ENCODE assay signal across 23 mouse cellular contexts in genomic region chr4:154330001-154330400, GRCm38 (mm10). TPM values are rescaled to one million over a fixed set of nuclear protein-coding genes. Genes with fewer than 3 reads are reported as not detected.
A peak's percentile ranks its signal among the peaks of the same experiment; 100 is the strongest.
DNase-seq lines count a peak whose midpoint lies in the region; ATAC-seq and TF ChIP-seq lines count a peak whose summit lies in the region.
"Had no signal": no experiment of that assay in that cellular context is flagged by ENCODE, and none has a peak within 500 bp of the region (broad histone marks: within the 10 kb centered on the region; RNA-seq: fewer than 3 reads in every experiment).

No protein-coding gene starts in this region.

- H3K4me3 ChIP-seq in hindbrain, embryonic 12.5 days: no peak overlapping the region
- H3K4me3 ChIP-seq in hindbrain, embryonic 11.5 days (ENCODE audit: low read depth, low read length): no peak overlapping the region
- no peak overlapping the region for H3K4me3 ChIP-seq in heart, adult 2 months
- H3K4me3 ChIP-seq in heart, embryonic 12.5 days: no peak overlapping the region
- no peak overlapping the region for H3K4me3 ChIP-seq in midbrain, embryonic 14.5 days (replicated peaks; ENCODE audit: low read depth, low read length)
- H3K4me3 ChIP-seq: embryonic facial prominence, embryonic 13.5 days; forebrain, embryonic 15.5 days; limb, embryonic 12.5 days; lung, embryonic 15.5 days; midbrain, embryonic 10.5 days had no signal

- H3K4me2 ChIP-seq in hindbrain, embryonic 12.5 days (replicated peaks): no peak overlapping the region
- H3K4me2 ChIP-seq in hindbrain, embryonic 11.5 days (replicated peaks; ENCODE audit: low read depth, low read length): no peak overlapping the region
- H3K4me2 ChIP-seq in heart, embryonic 12.5 days: no peak overlapping the region
- no peak overlapping the region for H3K4me2 ChIP-seq in midbrain, embryonic 14.5 days (ENCODE audit: low read length)
- H3K4me2 ChIP-seq: embryonic facial prominence, embryonic 13.5 days; forebrain, embryonic 15.5 days; limb, embryonic 12.5 days; lung, embryonic 15.5 days had no signal

- no peaks in the 10 kb centered on the region for H3K9me3 ChIP-seq in hindbrain, embryonic 12.5 days (replicated peaks)
- H3K9me3 ChIP-seq in hindbrain, embryonic 11.5 days (ENCODE audit: control insufficient read depth, low read length): no peaks in the 10 kb centered on the region
- no peaks in the 10 kb centered on the region for H3K9me3 ChIP-seq in heart, embryonic 12.5 days (replicated peaks)
- H3K9me3 ChIP-seq in midbrain, embryonic 14.5 days (ENCODE audit: control insufficient read depth, low read length): no peaks in the 10 kb centered on the region
- H3K9me3 ChIP-seq: embryonic facial prominence, embryonic 13.5 days; forebrain, embryonic 15.5 days; limb, embryonic 12.5 days; lung, embryonic 15.5 days; midbrain, embryonic 10.5 days had no signal

- peak; percentile 82 for TF ChIP-seq EP300 in heart, adult 2 months (IDR thresholded peaks at IDR 0.05; ENCODE audit: insufficient read depth, low read depth, low read length)

- H3K27ac ChIP-seq in hindbrain, embryonic 12.5 days: 0 out of 2 replicates have a peak overlapping the region, but pooled peaks have one; percentile 55
- no peak overlapping the region for H3K27ac ChIP-seq in hindbrain, embryonic 11.5 days (ENCODE audit: low read depth, low read length)
- H3K27ac ChIP-seq in heart, adult 2 months: peak overlapping the region; percentile 84
- H3K27ac ChIP-seq in heart, embryonic 12.5 days (ENCODE audit: poor library complexity, severe bottlenecking): peak overlapping the region; percentile 95
- no peak overlapping the region for H3K27ac ChIP-seq in midbrain, embryonic 14.5 days (replicated peaks; ENCODE audit: low read depth, low read length)
- H3K27ac ChIP-seq: forebrain, embryonic 15.5 days; liver, embryonic 14.5 days; lung, embryonic 15.5 days; macrophage had no signal

- no peak for ATAC-seq in hindbrain, embryonic 12.5 days (ENCODE audit: low FRiP score)
- no peak for ATAC-seq in hindbrain, embryonic 11.5 days (ENCODE audit: low FRiP score)
- peak; percentile 74 for ATAC-seq in heart, embryonic 12.5 days (ENCODE audit: insufficient number of reproducible peaks, low FRiP score)
- no peak for ATAC-seq in midbrain, embryonic 14.5 days (ENCODE audit: low FRiP score, low TSS enrichment)

- intact Hi-C loops in heart, adult 2 months (cut with DNase I): loop anchor here (2.0 to 5.0 kb wide), 3 partner anchors 63 to 307 kb away; partner anchors contain the start of gene Prdm16
- intact Hi-C loops in heart, postnatal 14 days (cut with DNase I): loop anchor here (2.0 kb wide), 1 partner anchor 305 kb away; no protein-coding TSS in a partner anchor

- TF ChIP-seq POLR2A in heart, adult 2 months (IDR thresholded peaks at IDR 0.05; ENCODE audit: insufficient read depth, low read depth, low read length): no peak

- no peaks in the 10 kb centered on the region for H3K36me3 ChIP-seq in hindbrain, embryonic 12.5 days
- no peaks in the 10 kb centered on the region for H3K36me3 ChIP-seq in hindbrain, embryonic 11.5 days (ENCODE audit: control insufficient read depth, insufficient read depth, low read length)
- H3K36me3 ChIP-seq in heart, adult 2 months (ENCODE audit: control insufficient read depth, insufficient read depth, low read length): no peaks in the 10 kb centered on the region
- 0 out of 2 replicates have a peak, but pooled peaks cover 2% of the 10 kb centered on the region for H3K36me3 ChIP-seq in heart, embryonic 12.5 days
- H3K36me3 ChIP-seq in midbrain, embryonic 14.5 days (ENCODE audit: control insufficient read depth, insufficient read depth, low read length): no peaks in the 10 kb centered on the region
- H3K36me3 ChIP-seq: forebrain, embryonic 15.5 days; lung, embryonic 15.5 days; midbrain, embryonic 10.5 days had no signal

- peaks cover 37% of the 10 kb centered on the region for H3K27me3 ChIP-seq in hindbrain, embryonic 12.5 days
- H3K27me3 ChIP-seq in hindbrain, embryonic 11.5 days (ENCODE audit: control insufficient read depth, insufficient read depth, low read length): peaks cover 2% of the 10 kb centered on the region
- H3K27me3 ChIP-seq in heart, adult 2 months (ENCODE audit: control insufficient read depth, insufficient read depth, low read length): no peaks in the 10 kb centered on the region
- H3K27me3 ChIP-seq in heart, embryonic 12.5 days (replicated peaks): peaks cover 17% of the 10 kb centered on the region
- H3K27me3 ChIP-seq in midbrain, embryonic 14.5 days (ENCODE audit: control insufficient read depth, insufficient read depth, low read length): no peaks in the 10 kb centered on the region
- H3K27me3 ChIP-seq: forebrain, embryonic 15.5 days; limb, embryonic 12.5 days had no signal

- TF ChIP-seq CTCF in heart, adult 2 months (IDR thresholded peaks at IDR 0.05): no peak

- H3K9ac ChIP-seq in hindbrain, embryonic 12.5 days: no peak overlapping the region
- H3K9ac ChIP-seq in hindbrain, embryonic 11.5 days (ENCODE audit: low read depth, low read length): no peak overlapping the region
- H3K9ac ChIP-seq in heart, adult 2 months (ENCODE audit: low read depth, low read length): no peak overlapping the region
- 0 out of 2 replicates have a peak overlapping the region, but pooled peaks have one; percentile 8 for H3K9ac ChIP-seq in heart, embryonic 12.5 days
- no peak overlapping the region for H3K9ac ChIP-seq in midbrain, embryonic 14.5 days (replicated peaks; ENCODE audit: low read length)
- H3K9ac ChIP-seq: embryonic facial prominence, embryonic 13.5 days; forebrain, embryonic 15.5 days; limb, embryonic 12.5 days; liver, embryonic 14.5 days; lung, embryonic 15.5 days had no signal

- DNase-seq in hindbrain, embryonic 11.5 days (ENCODE audit: low spot score): no peak
- peak; percentile 52 to 75 for DNase-seq in heart, adult 2 months
- DNase-seq in heart, postnatal 14 days: peak; percentile 41 to 49
- DNase-seq in cerebellum, postnatal 25 days: no peak
- DNase-seq in midbrain, embryonic 14.5 days: no peak
- no peak for DNase-seq in right cerebral cortex, postnatal 4 days
- DNase-seq: adrenal gland, adult 8-10 months; B cell, adult 2 months; cerebellum, adult 9-10 months; kidney, postnatal 36 days; spleen, adult 18-20 months; thymus, postnatal 36 days had no signal

- 86% methylated on average over 7 of the region's 7 CpGs for WGBS in hindbrain, embryonic 12.5 days
- WGBS in hindbrain, embryonic 11.5 days: 87% methylated on average over 7 of the region's 7 CpGs
- WGBS in heart, adult 2 months: 60% methylated on average over 7 of the region's 7 CpGs
- 61% methylated on average over 7 of the region's 7 CpGs for WGBS in heart, embryonic 12.5 days
- 90% methylated on average over 7 of the region's 7 CpGs for WGBS in midbrain, embryonic 14.5 days

- no peaks in the 10 kb centered on the region for H3K79me2 ChIP-seq in heart, adult 2 months (replicated peaks; ENCODE audit: control insufficient read depth, insufficient read depth, low read length)

- H3K4me1 ChIP-seq in hindbrain, embryonic 12.5 days: peaks cover 42% of the 10 kb centered on the region
- H3K4me1 ChIP-seq in hindbrain, embryonic 11.5 days (replicated peaks; ENCODE audit: control insufficient read depth, insufficient read depth, low read length): peaks cover 4% of the 10 kb centered on the region
- H3K4me1 ChIP-seq in heart, adult 2 months (ENCODE audit: control insufficient read depth, insufficient read depth, low read length): peaks cover 2% of the 10 kb centered on the region; the same call in 1 of the 2 replicates
- H3K4me1 ChIP-seq in heart, embryonic 12.5 days (replicated peaks): peaks cover 43% of the 10 kb centered on the region
- H3K4me1 ChIP-seq in midbrain, embryonic 14.5 days (ENCODE audit: control insufficient read depth, insufficient read depth, low read length): peaks cover 9% of the 10 kb centered on the region; the same call in 1 of the 2 replicates

RNA-seq across cellular contexts. Expression of gene B230104I21Rik, which starts 5.9 kb away (rescaled TPM):
- not detected in 2 replicates for polyA plus RNA-seq in hindbrain, embryonic 12.5 days (2016; fragmentation: Nextera tagmentation; extraction: Ambion mirVana)
- polyA plus RNA-seq in hindbrain, embryonic 11.5 days (2014; fragmentation: Nextera tagmentation; extraction: Ambion mirVana): not detected in 2 replicates
- not detected for total RNA-seq in heart, adult 2 months (2021)
- not detected in 2 replicates for polyA plus RNA-seq in heart, adult 2 months (2012; rRNA removed)
- polyA plus RNA-seq in heart, embryonic 12.5 days (2016; fragmentation: Nextera tagmentation; extraction: Ambion mirVana): not detected in 2 replicates
- total RNA-seq in heart, postnatal 14 days (2021): not detected
- polyA plus RNA-seq in midbrain, embryonic 14.5 days (2014; fragmentation: Nextera tagmentation; extraction: Ambion mirVana): not detected in 2 replicates
- total RNA-seq: adrenal gland, adult 8-10 months had no signal
- polyA plus RNA-seq: embryonic facial prominence, embryonic 13.5 days; gonadal fat pad, adult 2 months; kidney, embryonic 14.5 days; liver, embryonic 14.5 days; lung, embryonic 15.5 days; macrophage; midbrain, embryonic 10.5 days had no signal

RNA-seq across cellular contexts. Expression of gene Arhgef16, which starts 28.5 kb away (rescaled TPM):
- polyA plus RNA-seq in hindbrain, embryonic 12.5 days (2016; fragmentation: Nextera tagmentation; extraction: Ambion mirVana): 3.0 and 4.1 TPM in 2 replicates
- polyA plus RNA-seq in hindbrain, embryonic 11.5 days (2014; fragmentation: Nextera tagmentation; extraction: Ambion mirVana): 2.5 and 2.9 TPM in 2 replicates
- total RNA-seq in heart, adult 2 months (2021): under 1 TPM; 0.36 to 0.39 TPM
- 1.2 and 1.6 TPM in 2 replicates for polyA plus RNA-seq in heart, adult 2 months (2012; rRNA removed)
- polyA plus RNA-seq in heart, embryonic 12.5 days (2016; fragmentation: Nextera tagmentation; extraction: Ambion mirVana): 1.8 and 1.9 TPM in 2 replicates
- under 1 TPM; 0.65 to 0.71 TPM for total RNA-seq in heart, postnatal 14 days (2021)
- 0.74 and 0.93 TPM in 2 replicates for polyA plus RNA-seq in midbrain, embryonic 14.5 days (2014; fragmentation: Nextera tagmentation; extraction: Ambion mirVana)
- polyA plus RNA-seq: macrophage had no signal

Comparison
In these comparisons a context has a peak if more than half of its experiments do, and no peak if none do; other contexts are left out.
1. H3K27ac ChIP-seq: peak in hindbrain, embryonic 12.5 days (single experiment), heart, adult 2 months (single experiment) and heart, embryonic 12.5 days (single experiment); none in hindbrain, embryonic 11.5 days (single experiment) and midbrain, embryonic 14.5 days (single experiment).
2. DNase-seq: peak in heart, adult 2 months (2 of 2) and heart, postnatal 14 days (2 of 2); none in hindbrain, embryonic 11.5 days (single experiment), cerebellum, postnatal 25 days (0 of 2), midbrain, embryonic 14.5 days (single experiment) and right cerebral cortex, postnatal 4 days (single experiment).